Mouse (Mus musculus): ENCODE measurements around the gene Myo1c. TPM values are rescaled to one million over a fixed set of nuclear protein-coding genes. Genes with fewer than 3 reads are reported as not detected.

The Myo1c gene
- total RNA-seq, 2 experiments from 2014 or later, result 14.8 to 21.2 TPM

DNA sequence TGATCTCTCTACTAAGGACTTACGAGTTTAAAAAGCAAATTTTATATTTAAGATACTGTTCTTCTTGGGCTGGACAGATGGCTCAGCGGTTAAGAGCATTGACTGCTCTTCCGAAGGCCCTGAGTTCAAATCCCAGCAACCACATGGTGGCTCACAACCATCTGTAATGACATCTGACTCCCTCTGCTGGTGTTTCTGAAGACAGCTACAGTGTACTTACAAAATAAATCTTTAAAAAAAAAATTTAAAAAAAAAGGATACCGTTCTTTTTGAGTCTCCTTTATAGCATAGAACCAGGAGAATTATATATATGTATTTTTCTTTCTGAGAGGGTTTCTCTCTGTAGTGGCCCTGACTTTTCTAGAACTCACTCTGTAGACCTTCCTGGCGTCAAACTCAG is 50.3 kb downstream of the Myo1c start:
- ATAC-seq (replicated peaks; ENCODE audit: poor library complexity, severe bottlenecking), result no peak

DNA sequence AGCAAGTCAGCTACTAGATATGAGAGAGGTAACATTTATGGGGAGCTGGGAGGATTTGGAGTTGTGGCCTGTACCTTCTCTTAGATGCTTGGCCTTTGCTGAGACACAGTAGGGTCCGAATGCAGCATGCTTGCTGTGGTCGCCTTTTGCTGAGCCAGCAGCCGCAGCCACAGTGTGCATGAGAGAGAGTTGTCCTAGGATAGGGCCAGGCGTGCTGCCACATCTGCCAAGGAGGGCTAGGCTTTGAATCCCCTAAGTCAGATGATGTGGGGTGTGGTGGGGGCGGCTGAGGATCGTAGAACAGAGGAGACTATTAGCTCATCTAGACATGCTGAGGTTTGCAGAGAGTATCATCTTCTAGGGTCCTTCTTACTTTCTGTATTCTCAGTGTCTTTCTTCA is 52.5 kb downstream of the Myo1c start:
- no peak for ATAC-seq (replicated peaks; ENCODE audit: poor library complexity, severe bottlenecking)

DNA sequence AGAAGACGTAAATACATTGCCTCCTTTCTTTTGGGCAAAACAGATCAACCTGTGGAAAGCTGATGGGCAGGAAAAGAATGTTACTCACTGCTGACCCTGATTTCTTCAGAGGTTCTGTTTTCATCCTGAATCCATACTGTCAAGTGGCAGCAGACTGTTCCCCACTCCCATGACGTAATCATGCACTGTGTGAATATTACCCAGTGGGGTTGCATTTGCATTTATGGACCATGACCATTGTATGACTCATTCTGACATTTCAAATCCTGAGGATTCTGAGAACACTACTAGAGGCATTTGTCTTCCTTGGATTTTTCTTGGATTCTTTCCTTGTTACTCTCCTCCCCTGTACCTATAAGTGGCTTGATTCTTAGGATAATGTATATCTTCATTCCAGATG is 53.4 kb downstream of the Myo1c start:
- no peak for ATAC-seq (replicated peaks; ENCODE audit: poor library complexity, severe bottlenecking)

DNA sequence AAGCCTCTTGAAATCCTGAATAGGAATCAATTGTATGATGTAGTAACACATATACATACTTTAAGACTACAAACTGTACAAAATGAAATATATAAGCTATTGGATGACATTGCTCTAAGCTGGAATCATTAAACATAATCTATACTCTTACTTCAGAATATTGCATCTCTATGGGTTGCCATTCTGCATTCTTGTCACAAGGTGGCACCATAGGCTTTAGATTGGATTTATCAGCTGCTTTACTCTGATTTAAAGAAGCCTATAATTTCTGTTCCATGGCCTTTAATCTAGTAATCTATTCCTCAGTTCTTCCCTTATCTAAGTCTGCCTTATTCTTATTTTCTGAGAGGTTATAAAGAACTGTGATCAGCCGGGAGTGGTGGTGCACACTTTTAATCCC is 63.6 kb downstream of the Myo1c start:
- peak; percentile 37; the same call in 1 of the 2 replicates for ATAC-seq (replicated peaks; ENCODE audit: poor library complexity, severe bottlenecking)

DNA sequence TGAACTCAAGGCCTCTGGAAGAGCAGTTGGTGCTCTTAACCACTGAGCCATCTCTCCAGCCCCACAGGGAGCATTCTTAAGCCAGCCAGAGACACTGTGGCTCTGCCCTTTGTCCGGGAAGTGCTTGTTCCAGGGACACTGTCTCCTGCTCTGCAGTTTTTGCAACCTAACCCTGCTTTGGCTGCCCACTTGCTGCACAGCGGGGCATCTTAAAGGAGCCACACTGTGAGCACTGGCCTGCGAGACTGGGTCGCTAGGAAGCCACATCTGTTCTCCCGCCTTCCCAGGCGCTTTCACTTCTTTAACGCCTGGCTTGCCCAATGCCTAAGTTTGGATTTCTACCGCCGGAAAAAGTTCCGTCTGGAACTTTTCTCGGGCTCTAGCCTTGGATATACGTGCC is 65.3 kb downstream of the Myo1c start:
- no peak for ATAC-seq (replicated peaks; ENCODE audit: poor library complexity, severe bottlenecking)

DNA sequence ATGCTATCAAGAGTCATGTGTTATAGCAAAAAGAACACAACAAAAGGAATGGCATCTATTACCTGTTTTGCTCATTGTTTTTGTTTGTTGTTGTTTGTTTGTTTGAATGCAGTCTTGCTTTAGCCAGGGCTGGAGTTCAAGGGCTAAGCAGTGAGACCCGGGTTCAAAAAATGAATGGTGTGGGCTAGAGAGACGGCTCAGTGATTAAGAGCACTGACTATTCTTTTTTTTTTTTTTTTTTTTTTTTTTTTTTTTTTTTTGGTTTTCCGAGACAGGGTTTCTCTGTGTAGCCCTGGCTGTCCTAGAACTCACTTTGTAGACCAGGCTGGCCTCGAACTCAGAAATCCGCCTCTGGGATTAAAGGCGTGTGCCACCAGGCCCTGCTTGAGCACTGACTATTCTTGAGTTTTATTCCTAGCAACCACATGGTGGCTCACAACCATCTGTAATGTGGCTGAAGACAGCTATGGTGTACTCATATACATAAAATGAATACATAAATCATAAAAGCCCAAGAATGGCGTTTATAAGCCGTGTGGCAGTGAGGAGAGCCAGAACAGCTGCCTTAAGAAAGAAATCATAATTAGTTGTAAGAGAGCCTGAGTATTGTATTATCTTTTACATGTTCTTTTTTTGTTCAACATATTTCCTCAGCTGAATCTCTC is 66.5 kb downstream of the Myo1c start:
- no peak for ATAC-seq (replicated peaks; ENCODE audit: poor library complexity, severe bottlenecking)

DNA sequence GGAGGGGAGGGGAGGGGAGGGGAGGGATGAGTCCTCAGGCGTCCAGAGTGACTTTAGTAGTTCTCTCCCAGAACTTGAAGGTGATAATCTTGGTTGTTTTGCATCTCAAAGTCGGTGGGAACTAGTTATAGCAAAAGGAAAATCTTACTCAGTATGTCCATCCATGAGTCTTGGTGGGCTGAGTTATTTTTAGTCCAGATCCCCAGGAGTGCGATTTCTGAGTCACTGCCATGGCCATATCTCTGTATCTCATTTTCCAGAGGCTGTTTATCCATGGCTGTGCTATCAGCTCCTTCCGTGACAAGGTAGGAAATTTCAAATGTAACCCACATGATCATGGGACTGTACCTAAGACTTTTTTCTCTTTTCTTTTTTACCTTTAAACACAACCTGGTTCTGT is 72.0 kb downstream of the Myo1c start:
- no peak for ATAC-seq (replicated peaks; ENCODE audit: poor library complexity, severe bottlenecking)

Other genes with a start within 250 kb of the Myo1c start
- gene Serpinf1, start 227.8 kb upstream of the Myo1c start, total RNA-seq (2014; fragmentation: Nextera tagmentation), result 117 and 157 TPM in 2 replicates
- 77.7 and 84.8 TPM in 2 replicates for gene Serpinf1, start 227.8 kb upstream of the Myo1c start, total RNA-seq (2017)
- gene Serpinf2, start 210.9 kb upstream of the Myo1c start, total RNA-seq (2014; fragmentation: Nextera tagmentation), result not detected in 2 replicates
- not detected in 2 replicates for gene Serpinf2, start 210.9 kb upstream of the Myo1c start, total RNA-seq (2017)
- 10.2 and 15.6 TPM in 2 replicates for gene Wdr81, start 195.8 kb upstream of the Myo1c start, total RNA-seq (2014; fragmentation: Nextera tagmentation)
- gene Wdr81, start 195.8 kb upstream of the Myo1c start, total RNA-seq (2017), result 4.4 and 5.1 TPM in 2 replicates
- 12.1 and 30.0 TPM in 2 replicates for gene Tlcd2, start 188.8 kb upstream of the Myo1c start, total RNA-seq (2014; fragmentation: Nextera tagmentation)
- 14.1 and 23.2 TPM in 2 replicates for gene Tlcd2, start 188.8 kb upstream of the Myo1c start, total RNA-seq (2017)
- gene Prpf8, start 163.7 kb upstream of the Myo1c start, total RNA-seq (2014; fragmentation: Nextera tagmentation), result 154 and 174 TPM in 2 replicates
- 115 and 127 TPM in 2 replicates for gene Prpf8, start 163.7 kb upstream of the Myo1c start, total RNA-seq (2017)
- gene Rilp, start 140.4 kb upstream of the Myo1c start, total RNA-seq (2014; fragmentation: Nextera tagmentation), result 0.17 TPM in 1 of 2 replicates, not detected in the other
- gene Rilp, start 140.4 kb upstream of the Myo1c start, total RNA-seq (2017), result 0.22 TPM in 1 of 2 replicates, not detected in the other
- 2.0 and 3.8 TPM in 2 replicates for gene Scarf1, start 137.0 kb upstream of the Myo1c start, total RNA-seq (2014; fragmentation: Nextera tagmentation)
- 2.3 and 3.4 TPM in 2 replicates for gene Scarf1, start 137.0 kb upstream of the Myo1c start, total RNA-seq (2017)
- gene Slc43a2, start 118.8 kb upstream of the Myo1c start, total RNA-seq (2014; fragmentation: Nextera tagmentation), result 12.7 and 20.1 TPM in 2 replicates
- gene Slc43a2, start 118.8 kb upstream of the Myo1c start, total RNA-seq (2017), result 6.2 and 7.3 TPM in 2 replicates
- 141 and 143 TPM in 2 replicates for gene Pitpna, start 62.4 kb upstream of the Myo1c start, total RNA-seq (2014; fragmentation: Nextera tagmentation)
- 58.0 and 74.5 TPM in 2 replicates for gene Pitpna, start 62.4 kb upstream of the Myo1c start, total RNA-seq (2017)
- 37.3 and 40.0 TPM in 2 replicates for gene Inpp5k, start 19.5 kb upstream of the Myo1c start, total RNA-seq (2014; fragmentation: Nextera tagmentation)
- gene Inpp5k, start 19.5 kb upstream of the Myo1c start, total RNA-seq (2017), result 26.0 and 35.6 TPM in 2 replicates
- 23.8 and 31.7 TPM in 2 replicates for gene Crk, start 28.8 kb downstream of the Myo1c start, total RNA-seq (2014; fragmentation: Nextera tagmentation)
- 33.2 and 38.1 TPM in 2 replicates for gene Crk, start 28.8 kb downstream of the Myo1c start, total RNA-seq (2017)
- gene Ywhae, start 82.4 kb downstream of the Myo1c start, total RNA-seq (2014; fragmentation: Nextera tagmentation), result 470 and 493 TPM in 2 replicates
- gene Ywhae, start 82.4 kb downstream of the Myo1c start, total RNA-seq (2017), result 364 and 374 TPM in 2 replicates
- gene Doc2b, start 145.5 kb downstream of the Myo1c start, total RNA-seq (2014; fragmentation: Nextera tagmentation), result not detected in 2 replicates
- gene Doc2b, start 145.5 kb downstream of the Myo1c start, total RNA-seq (2017), result not detected in 2 replicates

Data from granulocyte monocyte progenitor cell, adult 5-6 weeks (primary cell).